Mouse (Mus musculus) thymus, postnatal 10 days (tissue): Measurements from ENCODE around the gene Gm9736.
"Not testable (repeated sequence)": the region's sequence is repeated elsewhere in the genome, so short reads cannot be mapped to it uniquely, and the experiment has no call there.

Experiments used
- DNase-seq, 2 experiments: peaks; one replicate each; pipeline ENCODE4 v3.0.0; 2021; ENCODE audit warnings: low spot score in 2 of 2

The Gm9736 gene

GRCm38 (mm10) chr10:77726186-77726585 is 25.0 kb downstream of the Gm9736 start, which contains the start of gene Gm10100:
Gene Gm10100 (plus strand): TSS chr10:77726486.
- DNase-seq: no peak

GRCm38 (mm10) chr10:77724855-77725254 is 26.3 kb downstream of the Gm9736 start:
- no peak for DNase-seq

GRCm38 (mm10) chr10:77720299-77720698 is 30.9 kb downstream of the Gm9736 start, which contains the start of gene Krtap12-1:
Gene Krtap12-1 (plus strand): TSS chr10:77720599.
- DNase-seq: not testable (repeated sequence)

GRCm38 (mm10) chr10:77715507-77715906 is 35.6 kb downstream of the Gm9736 start, which contains the start of gene Gm10142:
Gene Gm10142 (plus strand): TSS chr10:77715807.
- no peak for DNase-seq

DNA sequence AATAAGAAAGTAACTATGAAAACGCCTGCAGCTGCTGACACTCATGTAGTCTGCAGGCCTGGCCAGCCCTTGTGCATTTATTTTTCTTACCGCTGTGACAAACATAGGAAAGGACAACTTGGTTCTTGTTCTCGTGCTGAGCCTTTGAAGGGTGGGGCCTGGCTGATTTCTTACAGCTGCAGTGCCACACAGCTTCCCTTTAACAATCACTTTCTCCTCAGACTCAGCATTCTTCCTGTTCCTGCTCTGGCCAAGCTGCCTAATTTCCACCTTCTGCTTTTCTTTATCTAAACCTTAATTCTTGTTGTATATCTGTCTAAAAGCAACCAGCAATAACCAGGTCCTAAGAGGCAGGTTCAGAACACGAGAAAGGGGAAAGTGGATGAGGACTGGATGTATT is 37.4 kb downstream of the Gm9736 start:
- DNase-seq: no peak

DNA sequence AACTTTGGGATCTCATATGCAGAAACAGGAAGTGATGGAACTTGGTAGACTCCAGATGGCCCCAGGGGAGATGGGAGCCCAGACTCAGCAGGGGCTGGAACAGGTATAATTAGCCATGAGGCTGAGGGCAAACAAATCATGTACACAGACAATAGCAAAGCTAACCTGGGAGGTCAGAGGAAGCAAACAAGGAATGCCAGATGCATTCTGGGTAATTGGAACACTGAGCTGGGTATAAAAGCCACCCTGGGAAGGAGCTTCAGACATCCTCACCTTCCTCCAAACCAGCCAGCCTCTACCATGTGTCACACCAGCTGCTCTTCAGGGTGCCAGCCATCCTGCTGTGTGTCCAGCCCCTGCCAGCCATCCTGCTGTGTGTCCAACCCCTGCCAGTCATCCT is 40.0 kb downstream of the Gm9736 start, which contains the start of gene Gm10024:
Gene Gm10024, plus strand, starts transcription at position 301 of the 400 bp plus-strand sequence.
- DNase-seq: not testable (repeated sequence)

DNA sequence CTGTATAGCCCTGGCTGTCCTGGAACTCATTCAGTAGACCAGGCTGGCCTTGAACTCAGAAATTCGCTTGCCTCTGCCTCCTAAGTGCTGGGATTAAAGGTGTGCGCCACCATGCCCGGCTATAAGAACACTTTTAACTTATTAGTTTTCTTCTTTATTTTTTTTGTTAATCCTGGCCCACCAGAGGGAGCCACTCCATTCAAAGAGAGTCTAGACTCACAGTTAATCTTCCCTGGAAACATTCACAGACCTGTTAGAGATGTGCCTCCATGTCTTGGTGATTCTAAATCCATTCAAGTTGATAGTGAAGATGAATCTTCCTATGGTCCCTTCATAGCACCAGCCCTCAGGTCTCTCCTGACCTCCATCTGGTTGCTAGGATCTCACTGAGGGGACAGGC is 41.3 kb downstream of the Gm9736 start:
- DNase-seq: no peak

DNA sequence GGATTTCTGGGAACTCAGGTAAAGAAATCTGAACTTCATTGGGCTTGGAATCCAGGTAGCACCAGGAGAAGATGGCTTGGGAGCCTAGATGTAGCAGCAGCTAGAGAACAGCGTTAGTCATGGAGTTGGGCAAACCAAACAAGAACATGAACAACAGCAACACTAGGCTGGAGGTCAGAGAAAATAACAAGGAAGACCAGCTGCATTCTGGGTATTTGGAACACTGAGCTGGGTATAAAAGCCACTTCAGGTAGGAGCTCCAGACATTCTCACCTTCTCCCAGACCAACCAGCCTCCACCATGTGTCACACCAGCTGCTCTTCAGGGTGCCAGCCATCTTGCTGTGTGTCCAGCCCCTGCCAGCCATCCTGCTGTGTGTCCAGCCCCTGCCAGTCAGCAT is 44.8 kb downstream of the Gm9736 start, which contains the start of gene Gm10272:
Gene Gm10272, plus strand, starts transcription at position 301 of the 400 bp plus-strand sequence.
- no peak for DNase-seq
